Mouse (Mus musculus) intestine, embryonic 16.5 days (tissue): Measurements from ENCODE around the gene Tmco5. TPM values are rescaled to one million over a fixed set of nuclear protein-coding genes. Genes with fewer than 3 reads are reported as not detected.
"Not testable (repeated sequence)": the region's sequence is repeated elsewhere in the genome, so short reads cannot be mapped to it uniquely, and the experiment has no call there.

Source experiments
- ATAC-seq: fragments of 200-750 bp; cut with Nextera tagmentation; 2 replicates; pipeline ENCODE4 v1.8.0; 2017; ENCODE audit warnings: moderate TSS enrichment, moderate library complexity
- H3K27ac ChIP-seq: fragments of 300-500 bp; sonication (generic); 2 replicates; pipeline ENCODE4 v1.5.1; 2014; ENCODE audit warnings: mild to moderate bottlenecking, low read length
- H3K27me3 ChIP-seq: fragments of 300-500 bp; sonication (generic); replicated peaks from 2 replicates; pipeline ENCODE4 v1.6.1; 2014; ENCODE audit warnings: low read length, control low read depth, mixed read lengths; ENCODE audit not compliant: control insufficient read depth, insufficient read depth
- H3K36me3 ChIP-seq: fragments of 300-500 bp; sonication (generic); 2 replicates; pipeline ENCODE4 v1.6.1; 2014; ENCODE audit warnings: low read length, control low read depth; ENCODE audit not compliant: control insufficient read depth, insufficient read depth
- H3K4me1 ChIP-seq: fragments of 300-500 bp; sonication (generic); 2 replicates; pipeline ENCODE4 v1.6.1; 2014; ENCODE audit warnings: low read length, control low read depth, mixed read lengths; ENCODE audit not compliant: control insufficient read depth, insufficient read depth
- H3K4me2 ChIP-seq: fragments of 300-500 bp; sonication (generic); 2 replicates; pipeline ENCODE4 v1.6.1; 2014; ENCODE audit warnings: low read depth, low read length, control low read depth
- H3K4me3 ChIP-seq: fragments of 300-500 bp; sonication (generic); 2 replicates; pipeline ENCODE4 v1.5.1; 2014; ENCODE audit warnings: mild to moderate bottlenecking, low read length
- H3K9ac ChIP-seq: fragments of 300-500 bp; sonication (generic); 2 replicates; pipeline ENCODE4 v1.6.1; 2014; ENCODE audit warnings: low read depth, low read length
- H3K9me3 ChIP-seq: fragments of 300-500 bp; sonication (generic); 2 replicates; pipeline ENCODE4 v1.6.1; 2016; ENCODE audit warnings: low read length, control low read depth; ENCODE audit not compliant: control insufficient read depth
- WGBS: fragments of 180-500 bp; shearing (Covaris S2); extraction: QIAGEN DNeasy Blood & Tissue Kit; methylation state at CpG from one replicate; pipeline ENCODE4 v1.1.7; 2014; 5-methylcytosine and 5-hydroxymethylcytosine counted together
- polyA plus RNA-seq: library from polyadenylated mRNA; unstranded; fragments of >200 nt; fragmentation: Nextera tagmentation; extraction: Ambion mirVana; gene quantifications from 2 replicates; pipeline ENCODE4 v1.2.1, GENCODE M21; 2015

Tmco5 gene
- polyA plus RNA-seq, 1 experiment from 2014 or later, result not detected

DNA sequence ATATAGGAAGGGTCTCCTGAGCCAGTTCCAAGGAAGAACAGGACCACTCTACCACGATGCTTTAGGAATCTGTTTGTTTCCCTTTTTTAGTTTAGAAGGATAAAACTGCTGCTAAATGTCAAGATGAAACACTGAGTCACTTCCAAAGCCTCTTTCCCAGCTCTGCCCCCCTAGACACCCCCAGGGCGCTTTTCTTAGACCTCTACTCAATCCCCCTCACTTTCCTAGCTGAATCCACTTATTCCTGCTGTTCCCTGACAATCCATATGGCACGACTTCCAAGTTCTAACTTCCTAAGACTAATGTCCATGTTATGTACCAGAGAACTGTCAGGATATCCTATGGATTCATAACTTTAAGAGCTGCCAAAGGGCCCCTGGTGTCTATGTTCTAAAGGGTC is 40.1 kb downstream of the Tmco5 start:
- H3K4me1 ChIP-seq, result no peaks in the 10 kb centered on the region
- no peak overlapping the region for H3K4me3 ChIP-seq
- H3K36me3 ChIP-seq, result no peaks in the 10 kb centered on the region
- ATAC-seq, result no peak
- 65% methylated on average over 3 of the region's 3 CpGs for WGBS
- no peak overlapping the region for H3K9ac ChIP-seq
- no peaks in the 10 kb centered on the region for H3K9me3 ChIP-seq
- no peak overlapping the region for H3K4me2 ChIP-seq
- no peak overlapping the region for H3K27ac ChIP-seq
- H3K27me3 ChIP-seq, result no peaks in the 10 kb centered on the region

DNA sequence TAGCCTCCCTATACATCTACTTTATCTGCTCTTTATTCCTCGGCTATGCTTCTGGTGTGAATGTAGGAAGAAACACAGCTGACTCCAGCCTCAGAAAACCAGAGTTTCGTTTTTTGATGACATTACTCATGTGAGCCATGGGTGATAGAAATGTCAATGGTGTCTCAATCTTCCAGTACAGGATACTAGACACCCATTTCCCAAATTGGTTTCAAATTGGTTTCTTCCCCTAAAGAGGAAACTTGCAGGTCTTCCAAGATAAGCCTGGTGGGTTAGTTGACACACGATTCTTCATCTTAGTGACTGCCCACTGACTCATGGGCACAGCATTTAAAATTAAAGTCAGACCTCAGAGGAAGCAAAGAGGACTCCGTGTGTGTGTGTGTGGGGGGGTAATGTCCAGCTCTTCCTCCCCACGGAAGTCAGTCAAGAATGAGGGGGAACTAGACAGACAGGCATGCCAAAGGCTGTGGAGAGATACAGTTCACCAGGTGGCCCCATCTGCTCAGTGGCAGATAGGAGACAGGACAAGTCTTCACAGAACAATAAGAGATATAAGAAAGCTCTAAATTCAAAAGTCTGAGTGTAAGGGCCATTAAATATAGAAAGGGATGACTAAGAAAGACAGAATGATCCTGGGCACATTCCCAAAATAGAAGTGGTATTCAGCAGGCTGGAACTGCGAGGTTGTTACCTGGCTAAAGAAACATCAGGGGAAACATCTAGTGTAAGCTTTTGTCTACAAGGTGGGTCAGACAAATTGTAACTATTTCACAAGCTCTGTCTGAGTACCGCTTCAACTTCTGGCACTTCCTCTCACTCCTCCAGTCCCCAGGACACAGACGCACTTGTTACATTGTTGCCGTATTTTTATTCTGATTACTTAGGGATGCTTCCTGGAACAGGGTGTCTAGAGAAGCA is 44.3 kb downstream of the Tmco5 start:
- 63% methylated on average over 9 of the region's 9 CpGs for WGBS
- H3K9ac ChIP-seq, result no peak overlapping the region
- ATAC-seq, result no peak
- H3K9me3 ChIP-seq, result no peaks in the 10 kb centered on the region
- no peak overlapping the region for H3K4me3 ChIP-seq
- H3K27ac ChIP-seq, result no peak overlapping the region
- no peaks in the 10 kb centered on the region for H3K4me1 ChIP-seq
- H3K4me2 ChIP-seq, result no peak overlapping the region
- H3K36me3 ChIP-seq, result no peaks in the 10 kb centered on the region
- no peaks in the 10 kb centered on the region for H3K27me3 ChIP-seq

GRCm38 (mm10) chr2:116923684-116924083 is 45.2 kb downstream of the Tmco5 start:
- WGBS, result 79% methylated on average over 3 of the region's 3 CpGs
- no peaks in the 10 kb centered on the region for H3K36me3 ChIP-seq
- ATAC-seq, result no peak
- H3K9me3 ChIP-seq, result no peaks in the 10 kb centered on the region
- no peaks in the 10 kb centered on the region for H3K4me1 ChIP-seq
- no peak overlapping the region for H3K4me3 ChIP-seq
- no peak overlapping the region for H3K27ac ChIP-seq
- no peaks in the 10 kb centered on the region for H3K27me3 ChIP-seq
- no peak overlapping the region for H3K4me2 ChIP-seq
- no peak overlapping the region for H3K9ac ChIP-seq

- ATAC-seq, result no peak
- WGBS, result 88% methylated on average over 7 of the region's 7 CpGs
Measured at GRCm38 (mm10) chr2:116924292-116924691, 45.8 kb downstream of the Tmco5 start.

GRCm38 (mm10) chr2:116925230-116925629 is 46.7 kb downstream of the Tmco5 start:
- Histone ChIP-seq H3K9me3 (no peaks in the 10 kb centered on the region), H3K4me1 (no peaks in the 10 kb centered on the region), H3K27ac (no peak overlapping the region), H3K9ac (no peak overlapping the region), H3K4me3 (no peak overlapping the region), H3K4me2 (no peak overlapping the region), H3K27me3 (no peaks in the 10 kb centered on the region), H3K36me3 (no peaks in the 10 kb centered on the region)
- WGBS, result 47% methylated on average over 5 of the region's 5 CpGs
- no peak for ATAC-seq

More at GRCm38 (mm10) chr2:116924292-116924691, 45.8 kb downstream of the Tmco5 start:
- no peak overlapping the region for H3K9ac ChIP-seq
- H3K4me2 ChIP-seq, result no peak overlapping the region
- no peaks in the 10 kb centered on the region for H3K27me3 ChIP-seq
- no peaks in the 10 kb centered on the region for H3K9me3 ChIP-seq
- no peaks in the 10 kb centered on the region for H3K4me1 ChIP-seq
- H3K4me3 ChIP-seq, result no peak overlapping the region
- H3K27ac ChIP-seq, result no peak overlapping the region
- no peaks in the 10 kb centered on the region for H3K36me3 ChIP-seq

DNA sequence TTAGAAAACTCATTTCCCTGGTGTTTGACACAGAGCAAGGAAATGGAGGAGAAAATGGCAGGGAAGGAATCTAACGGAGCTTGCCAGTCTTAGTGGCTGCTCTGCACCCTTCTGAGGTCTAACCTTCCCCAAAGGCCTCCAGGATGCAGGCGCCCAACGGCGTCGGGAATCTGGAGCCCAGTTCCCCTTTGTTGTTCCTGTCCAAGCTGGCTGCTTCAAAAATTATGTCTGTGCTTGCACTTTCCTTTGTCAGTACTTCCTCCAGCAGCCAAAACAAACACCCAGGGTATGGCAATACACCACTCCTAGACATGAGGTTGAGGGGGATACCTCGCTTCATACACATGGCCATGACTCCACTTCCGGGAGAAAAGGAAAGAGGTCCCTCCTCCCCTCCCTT is 53.7 kb downstream of the Tmco5 start:
- H3K4me1 ChIP-seq, result peaks cover 3% of the 10 kb centered on the region; the same call in 1 of the 2 replicates
- no peaks in the 10 kb centered on the region for H3K9me3 ChIP-seq
- H3K4me3 ChIP-seq, result no peak overlapping the region
- no peaks in the 10 kb centered on the region for H3K27me3 ChIP-seq
- H3K4me2 ChIP-seq, result no peak overlapping the region
- no peak overlapping the region for H3K9ac ChIP-seq
- no peaks in the 10 kb centered on the region for H3K36me3 ChIP-seq
- no peak overlapping the region for H3K27ac ChIP-seq
- whole genome bisulfite sequencing, result 88% methylated on average over 7 of the region's 7 CpGs
- no peak for ATAC-seq

GRCm38 (mm10) chr2:116934236-116934635 is 55.7 kb downstream of the Tmco5 start:
- H3K36me3 ChIP-seq, ATAC-seq, H3K4me3 ChIP-seq, H3K4me2 ChIP-seq, H3K27ac ChIP-seq, H3K9me3 ChIP-seq, H3K4me1 ChIP-seq, H3K27me3 ChIP-seq, H3K9ac ChIP-seq: not testable (repeated sequence)
- WGBS, result 91% methylated on average over 1 of the region's 1 CpGs

- H3K27ac ChIP-seq, result no peak overlapping the region
Measured at GRCm38 (mm10) chr2:116934776-116935175, 56.3 kb downstream of the Tmco5 start.

GRCm38 (mm10) chr2:116936371-116936770 is 57.9 kb downstream of the Tmco5 start:
- no peaks in the 10 kb centered on the region for H3K36me3 ChIP-seq
- H3K4me2 ChIP-seq, result no peak overlapping the region
- no peaks in the 10 kb centered on the region for H3K9me3 ChIP-seq
- 52% methylated on average over 2 of the region's 2 CpGs for WGBS
- H3K9ac ChIP-seq, result no peak overlapping the region
- H3K4me1 ChIP-seq, result peaks cover 3% of the 10 kb centered on the region; the same call in 1 of the 2 replicates
- no peak for ATAC-seq
- H3K27me3 ChIP-seq, result no peaks in the 10 kb centered on the region
- H3K27ac ChIP-seq, result no peak overlapping the region
- no peak overlapping the region for H3K4me3 ChIP-seq

More at GRCm38 (mm10) chr2:116934776-116935175, 56.3 kb downstream of the Tmco5 start:
- no peaks in the 10 kb centered on the region for H3K9me3 ChIP-seq
- no peaks in the 10 kb centered on the region for H3K27me3 ChIP-seq
- H3K4me3 ChIP-seq, result no peak overlapping the region
- peaks cover 3% of the 10 kb centered on the region; the same call in 1 of the 2 replicates for H3K4me1 ChIP-seq
- H3K36me3 ChIP-seq, result no peaks in the 10 kb centered on the region
- H3K4me2 ChIP-seq, result no peak overlapping the region
- H3K9ac ChIP-seq, result no peak overlapping the region
- ATAC-seq, result no peak
